Mouse (Mus musculus) heart, postnatal 0 days (tissue): ENCODE data around the gene Slc1a4. TPM values are rescaled to one million over a fixed set of nuclear protein-coding genes. Genes with fewer than 3 reads are reported as not detected.

Experiments used
- ATAC-seq: fragments of 200-750 bp; cut with Nextera tagmentation; 2 replicates; pipeline ENCODE4 v1.8.0; 2017; ENCODE audit warnings: low read depth, moderate number of reproducible peaks, moderate library complexity; ENCODE audit not compliant: insufficient read depth
- DNase-seq: peaks from one replicate; pipeline ENCODE4 v3.0.0-alpha.2; 2016; ENCODE audit warnings: low spot score
- H3K27ac ChIP-seq: fragments of 300-500 bp; sonication (generic); 2 replicates; pipeline ENCODE4 v1.5.1; 2014; ENCODE audit warnings: low read depth, mild to moderate bottlenecking
- H3K27me3 ChIP-seq: fragments of 300-500 bp; sonication (generic); 2 replicates; pipeline ENCODE4 v1.6.1; 2014; ENCODE audit warnings: low read length, mixed read lengths; ENCODE audit not compliant: control insufficient read depth, insufficient read depth
- H3K36me3 ChIP-seq: fragments of 300-500 bp; sonication (generic); replicated peaks from 2 replicates; pipeline ENCODE4 v1.6.1; 2014; ENCODE audit warnings: low read length, mixed read lengths; ENCODE audit not compliant: control insufficient read depth, insufficient read depth
- H3K4me1 ChIP-seq: fragments of 300-500 bp; sonication (generic); 2 replicates; pipeline ENCODE4 v1.6.1; 2014; ENCODE audit warnings: antibody characterized with exemption; ENCODE audit not compliant: control insufficient read depth, insufficient read depth
- H3K4me2 ChIP-seq: fragments of 300-500 bp; sonication (generic); 2 replicates; pipeline ENCODE4 v1.6.1; 2014; ENCODE audit warnings: low read depth, mild to moderate bottlenecking, low read length, moderate library complexity
- H3K4me3 ChIP-seq: fragments of 300-500 bp; sonication (generic); 2 replicates; pipeline ENCODE4 v1.5.1; 2014; ENCODE audit warnings: low read depth, low read length
- H3K9ac ChIP-seq: fragments of 300-500 bp; sonication (generic); replicated peaks from 2 replicates; pipeline ENCODE4 v1.6.1; 2014; ENCODE audit warnings: low read depth, low read length, mixed read lengths
- H3K9me3 ChIP-seq: fragments of 300-500 bp; sonication (generic); replicated peaks from 2 replicates; pipeline ENCODE4 v1.6.1; 2016; ENCODE audit warnings: low read length; ENCODE audit not compliant: control insufficient read depth
- CTCF ChIP-seq: IDR thresholded peaks from 2 replicates; pipeline ENCODE4 v1.5.1; 2016; ENCODE audit warnings: antibody characterized with exemption, control low read depth, low read depth
- EP300 ChIP-seq: IDR thresholded peaks from 2 replicates; pipeline ENCODE4 v1.6.1; 2016; ENCODE audit warnings: antibody characterized with exemption, low read depth
- WGBS: fragments of 180-500 bp; shearing (Covaris S2); extraction: QIAGEN DNeasy Blood & Tissue Kit; methylation state at CpG from one replicate; pipeline ENCODE4 v1.1.7; 2014; 5-methylcytosine and 5-hydroxymethylcytosine counted together
- polyA plus RNA-seq: library from polyadenylated mRNA; unstranded; fragments of >200 nt; fragmentation: Nextera tagmentation; extraction: Ambion mirVana; gene quantifications from 2 replicates; pipeline ENCODE4 v1.2.1, GENCODE M21; 2015
- total RNA-seq: library from RNA; depleted of rRNA; stranded (reverse); fragments of >200 nt; gene quantifications from 2 replicates; pipeline ENCODE4 v1.2.3, GENCODE M21; 2014; ENCODE audit warnings: low replicate concordance

The Slc1a4 gene
- total and polyA plus RNA-seq, 2 experiments from 2014 or later = 2.4 to 11.0 TPM

GRCm38 (mm10) chr11:20366456-20366855 is 33.9 kb upstream of the Slc1a4 start:
- Histone ChIP-seq H3K4me2 (no peak overlapping the region), H3K4me1 (no peaks in the 10 kb centered on the region), H3K27me3 (no peaks in the 10 kb centered on the region), H3K27ac (no peak overlapping the region), H3K4me3 (no peak overlapping the region), H3K9me3 (peaks cover 3% of the 10 kb centered on the region; the same call in 1 of the 2 replicates), H3K36me3 (no peaks in the 10 kb centered on the region), H3K9ac (no peak overlapping the region)
- ATAC-seq (no peak), DNase-seq (no peak)
- 97% methylated on average over 1 of the region's 1 CpGs for WGBS
- TF ChIP-seq CTCF = no peak
- TF ChIP-seq EP300 = no peak

- no peak for ATAC-seq
- Histone ChIP-seq H3K27me3 (no peaks in the 10 kb centered on the region), H3K9me3 (peaks cover 3% of the 10 kb centered on the region; the same call in 1 of the 2 replicates), H3K4me2 (no peak overlapping the region), H3K4me3 (no peak overlapping the region), H3K27ac (no peak overlapping the region), H3K36me3 (no peaks in the 10 kb centered on the region), H3K4me1 (no peaks in the 10 kb centered on the region), H3K9ac (no peak overlapping the region)
- TF ChIP-seq CTCF = no peak
- no peak for TF ChIP-seq EP300
- 61% methylated on average over 3 of the region's 3 CpGs for WGBS
- DNase-seq = no peak
Measured at GRCm38 (mm10) chr11:20361354-20361753, 28.8 kb upstream of the Slc1a4 start.

- no peak overlapping the region for H3K4me3 ChIP-seq
- WGBS = 77% methylated on average over 9 of the region's 9 CpGs
Measured at GRCm38 (mm10) chr11:20357684-20358447, 25.4 kb upstream of the Slc1a4 start.

GRCm38 (mm10) chr11:20348466-20348865 is 16.0 kb upstream of the Slc1a4 start:
- 78% methylated on average over 2 of the region's 2 CpGs for WGBS
- no peaks in the 10 kb centered on the region for H3K27me3 ChIP-seq
- no peak overlapping the region for H3K4me2 ChIP-seq
- DNase-seq (no peak), ATAC-seq (no peak)
- no peaks in the 10 kb centered on the region for H3K9me3 ChIP-seq
- H3K4me3 ChIP-seq = no peak overlapping the region
- no peaks in the 10 kb centered on the region for H3K4me1 ChIP-seq
- no peak overlapping the region for H3K9ac ChIP-seq
- peak overlapping the region; percentile 44; the same call in 1 of the 2 replicates for H3K27ac ChIP-seq
- TF ChIP-seq EP300 = no peak
- no peak for TF ChIP-seq CTCF
- no peaks in the 10 kb centered on the region for H3K36me3 ChIP-seq

More at GRCm38 (mm10) chr11:20357684-20358447, 25.4 kb upstream of the Slc1a4 start:
- Histone ChIP-seq H3K27me3 (no peaks in the 10 kb centered on the region), H3K36me3 (no peaks in the 10 kb centered on the region), H3K27ac (no peak overlapping the region), H3K4me2 (no peak overlapping the region), H3K4me1 (no peaks in the 10 kb centered on the region), H3K9me3 (no peaks in the 10 kb centered on the region), H3K9ac (no peak overlapping the region)
- DNase-seq = no peak
- TF ChIP-seq EP300 (no peak), CTCF (no peak)
- ATAC-seq = no peak

- H3K4me2 ChIP-seq = no peak overlapping the region
- H3K9ac ChIP-seq = no peak overlapping the region
- H3K27ac ChIP-seq = peak overlapping the region; percentile 44
- no peak overlapping the region for H3K4me3 ChIP-seq
- H3K36me3 ChIP-seq = no peaks in the 10 kb centered on the region
- ATAC-seq (peak; percentile 85), DNase-seq (peak; percentile 73)
- H3K4me1 ChIP-seq = no peaks in the 10 kb centered on the region
- H3K27me3 ChIP-seq = no peaks in the 10 kb centered on the region
- WGBS = 20% methylated on average over 6 of the region's 6 CpGs
- no peaks in the 10 kb centered on the region for H3K9me3 ChIP-seq
- peak; percentile 76 for TF ChIP-seq EP300
- TF ChIP-seq CTCF = no peak
Measured at GRCm38 (mm10) chr11:20347548-20347947, 15.0 kb upstream of the Slc1a4 start.
